Mouse (Mus musculus) heart, adult 2 months (tissue): ENCODE results near the gene Apobec2. TPM values are rescaled to one million over a fixed set of nuclear protein-coding genes. Genes with fewer than 3 reads are reported as not detected.

Source experiments
- DNase-seq, 2 experiments: peaks; one replicate each; pipeline ENCODE4 v3.0.0; 2021
- H3K27ac ChIP-seq: fragments of 200-600 bp; 2 replicates; pipeline ENCODE4 v1.8.1; 2022
- H3K27me3 ChIP-seq: fragments of 200-500 bp; 2 replicates; pipeline ENCODE4 v1.6.1; 2012; ENCODE audit warnings: mild to moderate bottlenecking, low read length, inconsistent platforms, mixed read lengths; ENCODE audit not compliant: control insufficient read depth, insufficient read depth
- H3K36me3 ChIP-seq: fragments of 200-500 bp; 2 replicates; pipeline ENCODE4 v1.6.1; 2012; ENCODE audit warnings: low read length, inconsistent platforms; ENCODE audit not compliant: control insufficient read depth, insufficient read depth
- H3K4me1 ChIP-seq: fragments of 200-500 bp; 2 replicates; pipeline ENCODE4 v1.6.1; 2011; ENCODE audit warnings: low read length; ENCODE audit not compliant: control insufficient read depth, insufficient read depth
- H3K4me3 ChIP-seq: fragments of 200-600 bp; 2 replicates; pipeline ENCODE4 v1.8.1; 2022
- H3K79me2 ChIP-seq: fragments of 200-500 bp; replicated peaks from 2 replicates; pipeline ENCODE4 v1.6.1; 2012; ENCODE audit warnings: mild to moderate bottlenecking, inconsistent platforms, low read length, moderate library complexity, mixed read lengths; ENCODE audit not compliant: control insufficient read depth, insufficient read depth
- H3K9ac ChIP-seq: fragments of 200-500 bp; 2 replicates; pipeline ENCODE4 v1.6.1; 2012; ENCODE audit warnings: low read depth, mild to moderate bottlenecking, control low read depth, inconsistent platforms, low read length, mixed read lengths
- CTCF ChIP-seq: fragments of 200-600 bp; IDR thresholded peaks from 2 replicates; pipeline ENCODE4 v1.8.1; 2022; ENCODE audit warnings: antibody characterized with exemption, mild to moderate bottlenecking, moderate library complexity
- EP300 ChIP-seq: fragments of 200-500 bp; IDR thresholded peaks from 2 replicates; pipeline ENCODE4 v1.6.1; 2011; ENCODE audit warnings: low read depth, low read length, control low read depth; ENCODE audit not compliant: insufficient read depth
- POLR2A ChIP-seq: fragments of 200-500 bp; IDR thresholded peaks from 2 replicates; pipeline ENCODE4 v1.6.1; 2011; ENCODE audit warnings: mild to moderate bottlenecking, low read depth, low read length, control low read depth; ENCODE audit not compliant: insufficient read depth
- WGBS: fragments of 180-500 bp; shearing (Covaris S2); methylation state at CpG from one replicate; pipeline ENCODE4 v1.1.7; 2018; 5-methylcytosine and 5-hydroxymethylcytosine counted together
- intact Hi-C: fragments of 180-260 bp; cut with DNase I; formaldehyde crosslinking; loops from one replicate; pipeline ENCODE4 v1.15.1; 2025
- polyA plus RNA-seq: library from polyadenylated mRNA; depleted of rRNA; stranded (reverse); fragments of >200 nt; gene quantifications from 2 replicates; pipeline ENCODE4 v1.2.3, GENCODE M21; 2012
- total RNA-seq, 2 experiments: library from RNA; stranded (reverse); gene quantifications; 2 replicates each; pipeline ENCODE4 v1.2.3; 2021

Gene Apobec2
- total and polyA plus RNA-seq, 3 experiments = 150 to 256 (median 222) TPM

DNA sequence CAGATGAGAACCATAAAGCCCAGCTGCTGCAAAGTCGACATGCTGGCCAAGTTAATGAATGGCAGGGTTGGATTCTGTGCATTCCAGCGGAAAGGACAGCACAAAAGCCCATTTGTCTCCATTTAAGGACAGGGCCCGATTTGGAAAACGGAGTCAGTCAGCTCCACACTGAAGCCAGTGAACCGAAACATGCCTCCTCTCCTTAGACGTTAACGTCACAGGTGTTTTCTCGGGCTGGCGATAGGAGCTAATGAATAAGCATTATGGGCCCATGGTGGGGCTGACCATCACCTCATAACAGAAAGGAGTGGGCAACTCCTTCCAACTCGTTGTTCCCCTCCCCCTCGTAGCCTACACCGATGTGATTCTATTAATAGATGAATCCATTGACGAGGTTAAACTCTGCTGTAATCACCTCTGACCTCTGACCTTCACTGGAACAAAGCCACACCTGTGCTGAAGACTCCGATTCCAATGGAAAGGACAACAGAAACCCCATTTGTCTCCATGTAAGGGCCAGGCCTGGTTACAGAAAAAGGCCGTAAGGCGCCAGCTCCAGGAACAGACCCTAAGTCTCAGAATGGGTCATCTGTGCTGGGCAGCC is 10.9 kb upstream of the Apobec2 start:
- Histone ChIP-seq H3K9ac (no peak overlapping the region), H3K4me3 (no peak overlapping the region), H3K27ac (no peak overlapping the region), H3K4me1 (no peaks in the 10 kb centered on the region), H3K36me3 (no peaks in the 10 kb centered on the region), H3K27me3 (no peaks in the 10 kb centered on the region), H3K79me2 (no peaks in the 10 kb centered on the region)
- 80% methylated on average over 16 of the region's 16 CpGs for whole genome bisulfite sequencing
- TF ChIP-seq POLR2A (no peak), CTCF (no peak), EP300 (no peak)
- no peak for DNase-seq
- intact Hi-C loops = no loop called here

- Histone ChIP-seq H3K27ac (no peak overlapping the region), H3K27me3 (no peaks in the 10 kb centered on the region), H3K79me2 (no peaks in the 10 kb centered on the region), H3K36me3 (no peaks in the 10 kb centered on the region), H3K9ac (no peak overlapping the region), H3K4me3 (no peak overlapping the region), H3K4me1 (peaks cover 1% of the 10 kb centered on the region)
- intact Hi-C loops = no loop called here
- TF ChIP-seq POLR2A (no peak), CTCF (no peak; the same call in 1 of the 2 replicates), EP300 (no peak)
- DNase-seq = no peak
- 77% methylated on average over 7 of the region's 7 CpGs for WGBS
Measured at GRCm38 (mm10) chr17:48442745-48443457, 10.2 kb upstream of the Apobec2 start.

DNA sequence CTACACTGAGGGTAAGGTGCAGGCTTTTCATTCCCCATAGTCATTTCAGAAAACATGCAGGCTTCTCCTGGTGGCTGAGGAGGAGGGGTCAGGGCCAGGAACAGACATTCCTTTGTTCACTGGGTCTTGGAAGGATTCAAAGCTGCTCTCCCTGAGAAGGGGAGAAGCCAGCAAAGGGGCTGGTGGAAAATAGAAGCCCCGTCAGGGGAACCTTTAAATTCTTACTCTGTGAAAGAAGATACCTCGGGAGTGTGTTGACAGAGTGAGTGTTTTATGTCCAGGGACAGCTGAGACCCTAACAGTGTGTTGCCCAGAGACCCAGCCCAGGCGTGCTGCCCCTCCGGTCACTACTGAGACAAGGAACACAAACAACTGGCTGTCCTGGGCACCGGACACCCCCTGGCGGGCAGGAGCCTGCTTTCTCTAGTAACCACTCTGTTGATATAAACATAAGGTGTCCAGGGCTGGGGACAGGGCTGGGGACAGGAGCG is 4.7 kb upstream of the Apobec2 start:
- Histone ChIP-seq H3K9ac (no peak overlapping the region), H3K27ac (peak overlapping the region; percentile 66), H3K79me2 (no peaks in the 10 kb centered on the region), H3K27me3 (no peaks in the 10 kb centered on the region), H3K4me1 (peaks cover 3% of the 10 kb centered on the region), H3K36me3 (no peaks in the 10 kb centered on the region), H3K4me3 (no peak overlapping the region)
- TF ChIP-seq EP300 (0 out of 2 replicates have a peak, but pooled peaks have one; percentile 34), CTCF (peak; percentile 63), POLR2A (no peak)
- intact Hi-C loops = loop anchor here (1.0 kb wide), 1 partner anchor 21 kb away; no protein-coding TSS in a partner anchor
- DNase-seq = peak; percentile 58 to 60
- WGBS = 38% methylated on average over 7 of the region's 7 CpGs

DNA sequence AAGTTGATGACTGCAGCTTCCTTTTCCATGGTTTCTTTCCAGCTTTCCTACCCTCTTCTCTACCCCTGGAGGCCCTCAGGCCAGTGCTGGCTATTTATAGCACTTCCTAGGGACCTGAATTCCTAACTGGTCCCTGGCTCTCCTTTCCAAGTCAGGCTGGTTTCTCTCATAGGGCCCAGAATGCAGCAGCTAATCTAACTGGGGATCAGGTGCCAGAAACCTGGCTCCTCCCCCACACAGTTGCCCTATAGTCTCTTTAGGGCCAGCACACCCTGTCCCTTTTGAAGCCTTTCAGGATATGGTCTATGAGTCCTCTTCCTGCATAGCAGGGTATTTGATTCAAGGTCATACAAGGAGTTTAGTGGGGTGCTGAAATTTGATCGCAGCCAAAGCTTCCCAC is 3.8 kb upstream of the Apobec2 start:
- intact Hi-C loops = no loop called here
- H3K4me3 ChIP-seq = no peak overlapping the region
- peak in 1 of 2 experiments; percentile 63 for DNase-seq
- H3K79me2 ChIP-seq = no peaks in the 10 kb centered on the region
- no peaks in the 10 kb centered on the region for H3K27me3 ChIP-seq
- H3K27ac ChIP-seq = peak overlapping the region; percentile 66
- peaks cover 3% of the 10 kb centered on the region for H3K4me1 ChIP-seq
- WGBS = 31% methylated on average over 1 of the region's 1 CpGs
- no peak overlapping the region for H3K9ac ChIP-seq
- H3K36me3 ChIP-seq = no peaks in the 10 kb centered on the region
- TF ChIP-seq POLR2A (no peak), CTCF (no peak), EP300 (no peak)

DNA sequence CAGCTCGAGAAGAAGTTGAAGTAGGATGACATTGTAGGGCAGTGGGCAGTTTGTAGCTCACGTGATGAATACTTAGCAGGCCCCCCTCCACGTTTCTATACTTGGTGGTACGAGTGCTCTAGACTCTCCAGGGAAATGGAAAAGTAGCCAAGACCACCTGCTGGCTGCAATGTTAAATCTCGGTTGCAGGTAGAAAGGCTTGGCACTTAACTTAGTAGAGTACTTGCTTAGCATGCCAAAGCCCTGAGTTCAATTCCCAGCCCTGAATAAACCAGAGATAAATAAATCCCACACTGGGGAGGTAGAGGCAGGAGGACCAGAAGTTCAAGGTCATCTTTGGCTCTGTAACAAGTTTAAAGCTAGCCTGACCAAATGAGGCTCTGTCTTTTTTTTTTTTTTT is 1.7 kb upstream of the Apobec2 start:
- no peaks in the 10 kb centered on the region for H3K79me2 ChIP-seq
- H3K27ac ChIP-seq = no peak overlapping the region
- peaks cover 4% of the 10 kb centered on the region for H3K36me3 ChIP-seq
- 82% methylated on average over 5 of the region's 5 CpGs for WGBS
- no peaks in the 10 kb centered on the region for H3K27me3 ChIP-seq
- H3K9ac ChIP-seq = no peak overlapping the region
- H3K4me1 ChIP-seq = peaks cover 12% of the 10 kb centered on the region
- H3K4me3 ChIP-seq = no peak overlapping the region
- no peak for DNase-seq
- intact Hi-C loops = no loop called here
- TF ChIP-seq EP300 (no peak), CTCF (no peak), POLR2A (no peak)
